Mouse (Mus musculus) neural tube, embryonic 10.5 days (tissue): ENCODE results near the gene Hif1an.

Experiments
- DNase-seq: peaks from one replicate; pipeline ENCODE4 v3.0.0-alpha.2; 2017; ENCODE audit warnings: low spot score; ENCODE audit errors: extremely low spot score

The Hif1an gene

GRCm38 (mm10) chr19:44562652-44563206 is at the start of gene Hif1an:
Gene Hif1an (plus strand): TSS chr19:44562850.
- DNase-seq = peak; percentile 96

- peak; percentile 48 for DNase-seq
These were observed 49.4 kb upstream of the Hif1an start for GRCm38 (mm10) chr19:44513054-44513833.

- no peak for DNase-seq
These were observed 48.6 kb upstream of the Hif1an start for GRCm38 (mm10) chr19:44513921-44514482.

GRCm38 (mm10) chr19:44514521-44515451 is 47.9 kb upstream of the Hif1an start:
- peak; percentile 54 for DNase-seq

GRCm38 (mm10) chr19:44515769-44516168 is 46.9 kb upstream of the Hif1an start:
- no peak for DNase-seq

GRCm38 (mm10) chr19:44517996-44518768 is 44.5 kb upstream of the Hif1an start:
- DNase-seq = no peak

GRCm38 (mm10) chr19:44519152-44519551 is 43.5 kb upstream of the Hif1an start:
- no peak for DNase-seq

- no peak for DNase-seq
These were observed 37.0 kb upstream of the Hif1an start for GRCm38 (mm10) chr19:44525551-44526205.

GRCm38 (mm10) chr19:44530018-44530417 is 32.6 kb upstream of the Hif1an start:
- DNase-seq = no peak

- no peak for DNase-seq
These were observed 27.3 kb upstream of the Hif1an start for GRCm38 (mm10) chr19:44535376-44535775.

- DNase-seq = no peak
These were observed 25.2 kb upstream of the Hif1an start for GRCm38 (mm10) chr19:44537416-44537815.

- no peak for DNase-seq
These were observed 19.9 kb upstream of the Hif1an start for GRCm38 (mm10) chr19:44542694-44543178.

GRCm38 (mm10) chr19:44544372-44544771 is 18.3 kb upstream of the Hif1an start:
- DNase-seq = peak; percentile 20

GRCm38 (mm10) chr19:44544775-44545174 is 17.9 kb upstream of the Hif1an start:
- peak; percentile 75 for DNase-seq

GRCm38 (mm10) chr19:44545321-44546041 is 17.2 kb upstream of the Hif1an start, which contains the start of gene Sec31b:
Gene Sec31b (minus strand): TSS chr19:44545864.
- DNase-seq = peak; percentile 81

- DNase-seq = no peak
These were observed 9.9 kb upstream of the Hif1an start, which contains the start of gene Gm20538 for GRCm38 (mm10) chr19:44552731-44553130. Gene Gm20538 (minus strand): TSS chr19:44552831.

- DNase-seq = no peak
These were observed 9.4 kb upstream of the Hif1an start for GRCm38 (mm10) chr19:44553286-44553685.

GRCm38 (mm10) chr19:44554490-44554860 is 8.2 kb upstream of the Hif1an start:
- no peak for DNase-seq

- DNase-seq = peak; percentile 98
These were observed 7.6 kb upstream of the Hif1an start, which contains the start of gene Ndufb8 for GRCm38 (mm10) chr19:44554861-44555590. Gene Ndufb8 (minus strand): TSS chr19:44555440.
